Comparison of ENCODE assay signal across 9 mouse cellular contexts in genomic region chr4:134416177-134416576, GRCm38 (mm10). TPM values are rescaled to one million over a fixed set of nuclear protein-coding genes. Genes with fewer than 3 reads are reported as not detected.
A peak's percentile ranks its signal among the peaks of the same experiment; 100 is the strongest.
DNase-seq lines count a peak whose midpoint lies in the region; ATAC-seq and TF ChIP-seq lines count a peak whose summit lies in the region.
"Had no signal": no experiment of that assay in that cellular context is flagged by ENCODE, and none has a peak within 500 bp of the region (broad histone marks: within the 10 kb centered on the region; RNA-seq: fewer than 3 reads in every experiment).

No protein-coding gene starts in this region.

- intact Hi-C loops in heart, postnatal 10 days (cut with DNase I) = no loop called here

- H3K4me3 ChIP-seq in forebrain, postnatal 0 days (ENCODE audit: low read depth, low read length) = no peak overlapping the region
- H3K4me3 ChIP-seq in forebrain, embryonic 11.5 days (ENCODE audit: low read depth, low read length) = no peak overlapping the region
- no peak overlapping the region for H3K4me3 ChIP-seq in neural tube, embryonic 12.5 days
- H3K4me3 ChIP-seq in stomach, postnatal 0 days (ENCODE audit: low read depth, low read length) = no peak overlapping the region
- H3K4me3 ChIP-seq: liver, embryonic 15.5 days had no signal

- no peak for DNase-seq in forebrain, postnatal 0 days
- no peak for DNase-seq in forebrain, embryonic 11.5 days (ENCODE audit: low spot score)
- DNase-seq in cerebellum, adult 18-20 months = peak; percentile 60 to 64
- peak; percentile 55 to 56 for DNase-seq in heart, postnatal 10 days
- no peak for DNase-seq in adrenal gland, adult 2 months
- no peak for DNase-seq in stomach, postnatal 0 days (ENCODE audit: low spot score)
- DNase-seq in embryo, embryonic 10 days (ENCODE audit: low spot score) = no peak

- ATAC-seq in forebrain, postnatal 0 days = peak; percentile 25; the same call in 1 of the 2 replicates
- ATAC-seq in forebrain, embryonic 11.5 days (replicated peaks; ENCODE audit: low FRiP score) = no peak
- ATAC-seq in neural tube, embryonic 12.5 days (ENCODE audit: low FRiP score, low read depth) = no peak
- ATAC-seq in stomach, postnatal 0 days (ENCODE audit: low FRiP score, low TSS enrichment) = no peak

- no peak for TF ChIP-seq EP300 in stomach, postnatal 0 days (optimal IDR thresholded peaks at IDR 0.05)

- peak overlapping the region; percentile 59; the same call in 1 of the 2 replicates for H3K27ac ChIP-seq in forebrain, postnatal 0 days (ENCODE audit: low read depth, low read length)
- H3K27ac ChIP-seq in forebrain, embryonic 11.5 days (ENCODE audit: low read depth, low read length) = no peak overlapping the region
- H3K27ac ChIP-seq in neural tube, embryonic 12.5 days = no peak overlapping the region
- H3K27ac ChIP-seq in stomach, postnatal 0 days (replicated peaks) = no peak overlapping the region
- H3K27ac ChIP-seq: liver, embryonic 15.5 days had no signal

- H3K4me2 ChIP-seq in forebrain, postnatal 0 days (ENCODE audit: low read depth) = no peak overlapping the region
- H3K4me2 ChIP-seq in forebrain, embryonic 11.5 days (ENCODE audit: low read depth, low read length, severe bottlenecking) = no peak overlapping the region
- H3K4me2 ChIP-seq in neural tube, embryonic 12.5 days (replicated peaks) = 0 out of 2 replicates have a peak overlapping the region, but pooled peaks have one; percentile 7
- H3K4me2 ChIP-seq in stomach, postnatal 0 days (replicated peaks; ENCODE audit: low read depth) = no peak overlapping the region
- H3K4me2 ChIP-seq: liver, embryonic 15.5 days had no signal

- H3K9me3 ChIP-seq in forebrain, postnatal 0 days (ENCODE audit: low read length) = no peaks in the 10 kb centered on the region
- H3K9me3 ChIP-seq in forebrain, embryonic 11.5 days (ENCODE audit: control insufficient read depth, low read length) = no peaks in the 10 kb centered on the region
- no peaks in the 10 kb centered on the region for H3K9me3 ChIP-seq in neural tube, embryonic 12.5 days
- no peaks in the 10 kb centered on the region for H3K9me3 ChIP-seq in stomach, postnatal 0 days (ENCODE audit: control insufficient read depth, low read length)
- H3K9me3 ChIP-seq: liver, embryonic 15.5 days had no signal

- H3K9ac ChIP-seq in forebrain, postnatal 0 days = no peak overlapping the region
- no peak overlapping the region for H3K9ac ChIP-seq in forebrain, embryonic 11.5 days (ENCODE audit: low read length)
- H3K9ac ChIP-seq in neural tube, embryonic 12.5 days = no peak overlapping the region
- H3K9ac ChIP-seq in stomach, postnatal 0 days (ENCODE audit: low read length) = no peak overlapping the region
- H3K9ac ChIP-seq: liver, embryonic 15.5 days had no signal

- 81% methylated on average over 17 of the region's 17 CpGs for WGBS in forebrain, postnatal 0 days
- 88% methylated on average over 17 of the region's 17 CpGs for WGBS in forebrain, embryonic 11.5 days
- WGBS in neural tube, embryonic 12.5 days = 76% methylated on average over 17 of the region's 17 CpGs
- WGBS in stomach, postnatal 0 days = 77% methylated on average over 17 of the region's 17 CpGs

- peaks cover 4% of the 10 kb centered on the region; the same call in 1 of the 2 replicates for H3K36me3 ChIP-seq in forebrain, postnatal 0 days (ENCODE audit: insufficient read depth)
- no peaks in the 10 kb centered on the region for H3K36me3 ChIP-seq in forebrain, embryonic 11.5 days (ENCODE audit: control insufficient read depth, insufficient read depth, low read length)
- H3K36me3 ChIP-seq in neural tube, embryonic 12.5 days = peaks cover 3% of the 10 kb centered on the region; the same call in 1 of the 2 replicates
- H3K36me3 ChIP-seq in stomach, postnatal 0 days (ENCODE audit: control insufficient read depth, insufficient read depth, low read length) = peaks cover 13% of the 10 kb centered on the region

- no peak for TF ChIP-seq CTCF in forebrain, postnatal 0 days (IDR thresholded peaks at IDR 0.05; ENCODE audit: low read depth)
- TF ChIP-seq CTCF in stomach, postnatal 0 days (IDR thresholded peaks at IDR 0.05; ENCODE audit: low read depth) = no peak

- H3K4me1 ChIP-seq in forebrain, postnatal 0 days (ENCODE audit: insufficient read depth) = no peaks in the 10 kb centered on the region
- no peaks in the 10 kb centered on the region for H3K4me1 ChIP-seq in forebrain, embryonic 11.5 days (replicated peaks; ENCODE audit: control insufficient read depth, insufficient read depth, low read length)
- 0 out of 2 replicates have a peak, but pooled peaks cover 7% of the 10 kb centered on the region for H3K4me1 ChIP-seq in neural tube, embryonic 12.5 days
- no peaks in the 10 kb centered on the region for H3K4me1 ChIP-seq in stomach, postnatal 0 days (replicated peaks; ENCODE audit: control insufficient read depth, insufficient read depth)
- H3K4me1 ChIP-seq: liver, embryonic 15.5 days had no signal

- H3K27me3 ChIP-seq in forebrain, postnatal 0 days (ENCODE audit: insufficient read depth, low read length) = no peaks in the 10 kb centered on the region
- H3K27me3 ChIP-seq in forebrain, embryonic 11.5 days (ENCODE audit: control insufficient read depth, insufficient read depth, low read length) = no peaks in the 10 kb centered on the region
- no peaks in the 10 kb centered on the region for H3K27me3 ChIP-seq in neural tube, embryonic 12.5 days (replicated peaks)
- no peaks in the 10 kb centered on the region for H3K27me3 ChIP-seq in stomach, postnatal 0 days (ENCODE audit: control insufficient read depth, insufficient read depth, low read length)
- H3K27me3 ChIP-seq: liver, embryonic 15.5 days had no signal

RNA-seq across cellular contexts. Expression of gene Pafah2, which starts 20.1 kb away (rescaled TPM):
- total RNA-seq in forebrain, postnatal 0 days (2014; rRNA removed) = 11.1 and 18.0 TPM in 2 replicates
- 6.4 and 7.6 TPM in 2 replicates for polyA plus RNA-seq in forebrain, postnatal 0 days (2015; fragmentation: Nextera tagmentation; extraction: Ambion mirVana)
- 7.2 and 8.8 TPM in 2 replicates for polyA plus RNA-seq in forebrain, embryonic 11.5 days (2014; fragmentation: Nextera tagmentation; extraction: Ambion mirVana)
- 10 to 100 TPM in 1 of 2 experiments, 1 to 10 TPM in 1; 9.6 to 10.2 TPM for total RNA-seq in heart, postnatal 10 days (2021)
- 8.1 and 8.5 TPM in 2 replicates for polyA plus RNA-seq in neural tube, embryonic 12.5 days (2016; fragmentation: Nextera tagmentation; extraction: Ambion mirVana)
- total RNA-seq in adrenal gland, adult 2 months (2021) = 10 to 100 TPM; 12.1 to 18.7 TPM
- polyA plus RNA-seq in adrenal gland, adult 2 months (2012; rRNA removed) = 9.1 and 15.1 TPM in 2 replicates
- 16.8 and 17.1 TPM in 2 replicates for polyA plus RNA-seq in stomach, postnatal 0 days (2015; fragmentation: Nextera tagmentation; extraction: Ambion mirVana)

RNA-seq across cellular contexts. Expression of gene Extl1, which starts 32.5 kb away (rescaled TPM):
- total RNA-seq in forebrain, postnatal 0 days (2014; rRNA removed) = 0.95 and 1.4 TPM in 2 replicates
- 1.2 TPM in 2 replicates for polyA plus RNA-seq in forebrain, postnatal 0 days (2015; fragmentation: Nextera tagmentation; extraction: Ambion mirVana)
- polyA plus RNA-seq in forebrain, embryonic 11.5 days (2014; fragmentation: Nextera tagmentation; extraction: Ambion mirVana) = 0.15 and 0.71 TPM in 2 replicates
- total RNA-seq in heart, postnatal 10 days (2021) = 1 to 10 TPM; 4.2 to 5.4 TPM
- 0.40 and 0.53 TPM in 2 replicates for polyA plus RNA-seq in neural tube, embryonic 12.5 days (2016; fragmentation: Nextera tagmentation; extraction: Ambion mirVana)
- 1 to 10 TPM; 3.1 to 4.4 TPM for total RNA-seq in adrenal gland, adult 2 months (2021)
- polyA plus RNA-seq in adrenal gland, adult 2 months (2012; rRNA removed) = 4.9 and 5.6 TPM in 2 replicates
- polyA plus RNA-seq in stomach, postnatal 0 days (2015; fragmentation: Nextera tagmentation; extraction: Ambion mirVana) = 1.8 and 2.1 TPM in 2 replicates

RNA-seq across cellular contexts. Expression of gene Stmn1, which starts 51.9 kb away (rescaled TPM):
- 2,537 and 3,460 TPM in 2 replicates for total RNA-seq in forebrain, postnatal 0 days (2014; rRNA removed)
- 7,274 and 8,446 TPM in 2 replicates for polyA plus RNA-seq in forebrain, postnatal 0 days (2015; fragmentation: Nextera tagmentation; extraction: Ambion mirVana)
- polyA plus RNA-seq in forebrain, embryonic 11.5 days (2014; fragmentation: Nextera tagmentation; extraction: Ambion mirVana) = 3,131 and 3,150 TPM in 2 replicates
- 100 to 1,000 TPM; 131 to 137 TPM for total RNA-seq in heart, postnatal 10 days (2021)
- 4,894 and 4,994 TPM in 2 replicates for polyA plus RNA-seq in neural tube, embryonic 12.5 days (2016; fragmentation: Nextera tagmentation; extraction: Ambion mirVana)
- 10 to 100 TPM; 28.7 to 31.8 TPM for total RNA-seq in adrenal gland, adult 2 months (2021)
- polyA plus RNA-seq in adrenal gland, adult 2 months (2012; rRNA removed) = 1.3 and 2.4 TPM in 2 replicates
- 358 and 380 TPM in 2 replicates for polyA plus RNA-seq in stomach, postnatal 0 days (2015; fragmentation: Nextera tagmentation; extraction: Ambion mirVana)

Comparison
In these comparisons a context has a peak if more than half of its experiments do, and no peak if none do; other contexts are left out.
1. DNase-seq: peak in cerebellum, adult 18-20 months (2 of 2) and heart, postnatal 10 days (2 of 2); none in forebrain, postnatal 0 days (single experiment), forebrain, embryonic 11.5 days (single experiment), adrenal gland, adult 2 months (single experiment), stomach, postnatal 0 days (single experiment) and embryo, embryonic 10 days (single experiment).
2. RNA of gene Stmn1, which starts 51.9 kb away (polyA plus RNA-seq): 7,274 to 8,446 TPM in forebrain, postnatal 0 days, 4,894 to 4,994 TPM in neural tube, embryonic 12.5 days, 3,131 to 3,150 TPM in forebrain, embryonic 11.5 days and 358 to 380 TPM in stomach, postnatal 0 days; 1.3 to 2.4 TPM in adrenal gland, adult 2 months; every median in the first group is over 100 times any median in the second.